Mouse (Mus musculus): ENCODE results near the gene Spp1. TPM values are rescaled to one million over a fixed set of nuclear protein-coding genes. Genes with fewer than 3 reads are reported as not detected.

The Spp1 gene
- polyA plus RNA-seq, 1 experiment from 2014 or later: 14.9 TPM

DNA sequence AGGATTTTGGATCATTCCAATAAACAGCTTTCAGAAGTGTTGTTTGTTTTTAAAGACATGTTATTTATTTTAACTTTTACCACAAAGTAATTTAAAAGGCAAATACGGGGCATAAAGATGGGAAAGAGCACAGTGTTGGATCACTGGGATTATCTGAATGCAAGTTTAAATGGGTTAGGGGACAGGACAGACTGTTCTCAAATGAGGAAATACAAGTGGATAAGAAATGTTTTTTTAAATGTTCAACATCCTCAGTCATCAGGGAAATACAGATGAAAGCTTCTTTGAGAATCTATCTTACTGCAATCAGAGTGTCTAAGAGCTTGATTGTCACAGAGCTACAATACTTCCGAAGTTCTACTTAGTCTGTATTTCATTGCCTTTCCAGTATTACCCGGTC is 32.3 kb upstream of the Spp1 start:
- no peak for ATAC-seq

DNA sequence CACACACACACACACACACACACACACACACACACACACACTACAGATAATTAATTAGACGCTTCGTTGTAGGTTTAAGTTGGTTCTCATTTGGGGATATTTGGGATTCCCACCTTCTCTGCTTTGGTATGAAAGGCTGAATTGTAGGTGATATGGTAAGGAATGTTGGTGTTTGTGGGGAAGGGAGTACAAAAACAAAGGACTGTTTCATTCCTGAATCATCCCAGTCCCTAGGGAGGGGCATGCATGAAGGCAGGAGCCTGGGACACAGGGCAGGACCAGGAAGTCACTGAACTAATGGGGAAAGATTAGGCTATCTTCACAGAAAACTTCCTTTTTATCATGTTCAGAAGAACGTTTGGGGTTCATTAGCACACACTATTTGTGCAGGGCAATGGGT is 31.6 kb upstream of the Spp1 start:
- ATAC-seq: no peak
- Histone ChIP-seq H3K36me3 (ENCODE audit: control insufficient read depth, insufficient read depth, low read length) (no peaks in the 10 kb centered on the region), H3K27me3 (replicated peaks; ENCODE audit: control insufficient read depth, insufficient read depth, low read length) (no peaks in the 10 kb centered on the region), H3K4me1 (ENCODE audit: control insufficient read depth, insufficient read depth, low read depth, low read length) (no peaks in the 10 kb centered on the region), H3K4me2 (ENCODE audit: low read length) (no peak overlapping the region), H3K27ac (ENCODE audit: low read depth, low read length) (no peak overlapping the region), H3K9ac (ENCODE audit: low read depth, low read length) (no peak overlapping the region), H3K4me3 (ENCODE audit: low read length) (no peak overlapping the region), H3K9me3 (ENCODE audit: control insufficient read depth, low read length) (no peaks in the 10 kb centered on the region)
- WGBS: 78% methylated on average over 3 of the region's 3 CpGs

More for the DNA sequence above, 32.3 kb upstream of the Spp1 start:
- H3K4me2 ChIP-seq (ENCODE audit: low read length): no peak overlapping the region
- no peaks in the 10 kb centered on the region for H3K36me3 ChIP-seq (ENCODE audit: control insufficient read depth, insufficient read depth, low read length)
- no peaks in the 10 kb centered on the region for H3K9me3 ChIP-seq (ENCODE audit: control insufficient read depth, low read length)
- no peaks in the 10 kb centered on the region for H3K27me3 ChIP-seq (replicated peaks; ENCODE audit: control insufficient read depth, insufficient read depth, low read length)
- WGBS: 74% methylated on average over 3 of the region's 3 CpGs
- H3K4me1 ChIP-seq (ENCODE audit: control insufficient read depth, insufficient read depth, low read depth, low read length): no peaks in the 10 kb centered on the region
- H3K27ac ChIP-seq (ENCODE audit: low read depth, low read length): no peak overlapping the region
- no peak overlapping the region for H3K4me3 ChIP-seq (ENCODE audit: low read length)
- H3K9ac ChIP-seq (ENCODE audit: low read depth, low read length): no peak overlapping the region

DNA sequence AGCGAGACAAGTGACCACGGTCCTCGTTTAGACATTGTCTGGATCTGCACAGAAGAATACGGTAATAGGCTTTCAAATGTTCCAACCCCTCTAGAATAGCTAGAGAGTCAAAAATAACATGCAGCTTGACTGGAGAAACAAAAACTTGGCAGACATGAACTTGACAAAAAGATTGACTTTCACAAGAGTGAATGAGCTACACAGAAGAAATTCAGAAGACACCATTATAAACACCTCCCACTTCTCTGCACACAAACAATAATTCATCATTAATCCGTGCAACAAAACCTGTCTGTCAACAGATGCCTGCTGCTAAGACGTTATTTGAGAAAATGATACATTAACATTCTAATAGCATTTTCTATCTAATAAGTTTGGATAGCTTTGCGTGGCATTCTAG is 30.4 kb upstream of the Spp1 start:
- H3K4me1 ChIP-seq (ENCODE audit: control insufficient read depth, insufficient read depth, low read depth, low read length): no peaks in the 10 kb centered on the region
- no peaks in the 10 kb centered on the region for H3K36me3 ChIP-seq (ENCODE audit: control insufficient read depth, insufficient read depth, low read length)
- no peak overlapping the region for H3K9ac ChIP-seq (ENCODE audit: low read depth, low read length)
- no peaks in the 10 kb centered on the region for H3K27me3 ChIP-seq (replicated peaks; ENCODE audit: control insufficient read depth, insufficient read depth, low read length)
- no peak for ATAC-seq
- H3K9me3 ChIP-seq (ENCODE audit: control insufficient read depth, low read length): no peaks in the 10 kb centered on the region
- H3K27ac ChIP-seq (ENCODE audit: low read depth, low read length): no peak overlapping the region
- 66% methylated on average over 7 of the region's 7 CpGs for WGBS
- H3K4me2 ChIP-seq (ENCODE audit: low read length): no peak overlapping the region
- no peak overlapping the region for H3K4me3 ChIP-seq (ENCODE audit: low read length)

DNA sequence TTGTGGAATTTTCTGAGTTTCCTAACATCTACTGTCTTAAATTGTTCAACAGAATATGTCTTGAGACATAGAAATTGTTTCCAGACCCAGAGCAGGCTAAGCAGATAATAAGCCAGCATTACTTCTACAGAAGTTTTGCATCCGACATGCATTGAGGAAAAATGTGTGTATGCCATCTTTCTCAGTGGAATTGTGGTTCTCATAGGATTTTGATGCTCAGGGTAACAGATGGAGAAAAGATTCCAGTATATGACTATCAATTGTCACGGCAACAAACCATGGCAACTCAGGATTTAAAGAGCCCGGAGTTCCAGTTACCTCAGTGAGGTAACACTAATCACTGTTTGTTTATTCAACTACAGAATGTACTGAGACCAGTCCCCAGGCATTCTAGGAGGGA is 29.9 kb upstream of the Spp1 start:
- no peak overlapping the region for H3K9ac ChIP-seq (ENCODE audit: low read depth, low read length)
- H3K27ac ChIP-seq (ENCODE audit: low read depth, low read length): no peak overlapping the region
- 66% methylated on average over 3 of the region's 3 CpGs for WGBS
- ATAC-seq: no peak
- no peak overlapping the region for H3K4me2 ChIP-seq (ENCODE audit: low read length)
- no peaks in the 10 kb centered on the region for H3K36me3 ChIP-seq (ENCODE audit: control insufficient read depth, insufficient read depth, low read length)
- no peaks in the 10 kb centered on the region for H3K4me1 ChIP-seq (ENCODE audit: control insufficient read depth, insufficient read depth, low read depth, low read length)
- H3K9me3 ChIP-seq (ENCODE audit: control insufficient read depth, low read length): no peaks in the 10 kb centered on the region
- H3K4me3 ChIP-seq (ENCODE audit: low read length): no peak overlapping the region
- no peaks in the 10 kb centered on the region for H3K27me3 ChIP-seq (replicated peaks; ENCODE audit: control insufficient read depth, insufficient read depth, low read length)

DNA sequence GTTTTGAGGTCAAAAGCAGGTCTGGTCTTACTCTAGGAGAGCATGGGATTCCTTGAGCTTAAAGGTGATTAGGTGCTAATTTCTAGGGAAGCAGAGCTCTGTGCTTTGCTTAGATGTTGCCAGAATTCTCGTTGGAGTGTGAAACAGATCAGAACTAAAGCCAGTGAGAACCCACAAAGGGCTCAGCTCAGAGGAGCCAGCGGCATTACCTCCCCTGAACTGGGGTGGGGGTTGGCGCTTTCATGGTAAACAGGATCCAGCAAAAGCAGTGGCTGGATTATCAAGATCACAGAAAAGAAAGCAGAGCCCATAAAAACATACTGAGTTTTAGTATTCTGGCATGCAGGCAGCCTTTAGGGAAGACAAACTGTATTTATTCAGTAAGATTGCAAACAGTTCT is 28.2 kb upstream of the Spp1 start:
- ATAC-seq: no peak
- Histone ChIP-seq H3K9ac (ENCODE audit: low read depth, low read length) (no peak overlapping the region), H3K27me3 (replicated peaks; ENCODE audit: control insufficient read depth, insufficient read depth, low read length) (no peaks in the 10 kb centered on the region), H3K4me2 (ENCODE audit: low read length) (no peak overlapping the region), H3K27ac (ENCODE audit: low read depth, low read length) (no peak overlapping the region), H3K4me3 (ENCODE audit: low read length) (no peak overlapping the region), H3K4me1 (ENCODE audit: control insufficient read depth, insufficient read depth, low read depth, low read length) (no peaks in the 10 kb centered on the region), H3K36me3 (ENCODE audit: control insufficient read depth, insufficient read depth, low read length) (no peaks in the 10 kb centered on the region), H3K9me3 (ENCODE audit: control insufficient read depth, low read length) (no peaks in the 10 kb centered on the region)
- WGBS: 26% methylated on average over 3 of the region's 3 CpGs

DNA sequence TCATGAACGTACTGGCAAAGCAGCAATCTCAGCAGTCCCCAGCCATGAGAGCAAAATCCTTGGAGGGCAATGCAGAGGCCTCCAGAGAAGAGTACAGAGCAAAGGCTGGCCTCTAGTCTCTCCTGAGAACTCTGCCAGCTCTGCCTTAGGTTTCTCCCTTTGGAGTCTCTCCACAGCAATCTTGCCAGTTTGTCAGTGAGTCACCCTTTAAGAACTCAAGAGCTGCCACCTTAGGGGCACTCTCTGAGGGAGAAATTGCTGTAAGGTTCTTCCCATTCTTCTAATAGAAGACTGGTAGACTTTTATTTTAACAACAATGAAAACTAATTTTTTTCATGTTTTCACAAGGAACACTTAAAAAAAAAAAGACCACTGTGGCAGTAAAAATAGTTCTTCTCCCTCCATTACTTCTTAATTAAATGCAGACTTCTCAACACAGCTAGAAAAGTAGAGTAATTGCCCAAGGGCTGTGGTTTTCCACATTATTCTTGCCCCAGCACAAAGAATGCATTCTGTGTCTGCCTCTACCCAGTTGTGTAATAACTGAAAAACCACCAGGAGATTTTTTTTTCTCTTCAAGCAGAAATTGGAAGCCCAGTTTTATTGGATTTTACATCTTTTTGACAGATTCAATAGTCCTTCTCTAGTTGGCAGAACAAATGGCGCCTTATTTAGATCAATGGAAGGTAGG is 27.2 kb upstream of the Spp1 start:
- H3K9ac ChIP-seq (ENCODE audit: low read depth, low read length): no peak overlapping the region
- H3K4me1 ChIP-seq (ENCODE audit: control insufficient read depth, insufficient read depth, low read depth, low read length): no peaks in the 10 kb centered on the region
- H3K36me3 ChIP-seq (ENCODE audit: control insufficient read depth, insufficient read depth, low read length): no peaks in the 10 kb centered on the region
- ATAC-seq: no peak
- H3K9me3 ChIP-seq (ENCODE audit: control insufficient read depth, low read length): no peaks in the 10 kb centered on the region
- 61% methylated on average over 2 of the region's 2 CpGs for WGBS
- no peak overlapping the region for H3K27ac ChIP-seq (ENCODE audit: low read depth, low read length)
- no peaks in the 10 kb centered on the region for H3K27me3 ChIP-seq (replicated peaks; ENCODE audit: control insufficient read depth, insufficient read depth, low read length)
- no peak overlapping the region for H3K4me3 ChIP-seq (ENCODE audit: low read length)
- no peak overlapping the region for H3K4me2 ChIP-seq (ENCODE audit: low read length)

DNA sequence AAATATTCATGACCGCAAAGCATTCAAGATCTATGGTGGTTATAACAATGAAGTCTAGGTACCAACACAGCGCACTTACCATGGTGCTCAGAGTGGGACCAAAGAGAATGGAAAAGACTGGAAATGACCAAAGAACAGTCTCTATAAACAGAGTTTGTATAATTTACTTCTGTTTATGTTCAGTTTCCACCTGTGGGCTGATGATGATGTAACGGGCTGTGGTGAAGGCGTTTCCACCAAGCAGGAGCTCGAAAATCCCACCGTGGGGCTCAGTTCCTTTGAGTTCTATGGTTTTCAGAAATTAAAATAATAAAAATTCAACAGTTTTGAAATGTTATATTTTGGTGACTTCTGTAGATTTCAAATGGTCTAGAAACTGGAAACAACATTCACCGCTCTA is 26.4 kb upstream of the Spp1 start:
- H3K36me3 ChIP-seq (ENCODE audit: control insufficient read depth, insufficient read depth, low read length): no peaks in the 10 kb centered on the region
- no peaks in the 10 kb centered on the region for H3K27me3 ChIP-seq (replicated peaks; ENCODE audit: control insufficient read depth, insufficient read depth, low read length)
- no peak for ATAC-seq
- H3K27ac ChIP-seq (ENCODE audit: low read depth, low read length): no peak overlapping the region
- no peak overlapping the region for H3K9ac ChIP-seq (ENCODE audit: low read depth, low read length)
- no peaks in the 10 kb centered on the region for H3K9me3 ChIP-seq (ENCODE audit: control insufficient read depth, low read length)
- 96% methylated on average over 7 of the region's 7 CpGs for WGBS
- H3K4me2 ChIP-seq (ENCODE audit: low read length): no peak overlapping the region
- no peak overlapping the region for H3K4me3 ChIP-seq (ENCODE audit: low read length)
- no peaks in the 10 kb centered on the region for H3K4me1 ChIP-seq (ENCODE audit: control insufficient read depth, insufficient read depth, low read depth, low read length)

DNA sequence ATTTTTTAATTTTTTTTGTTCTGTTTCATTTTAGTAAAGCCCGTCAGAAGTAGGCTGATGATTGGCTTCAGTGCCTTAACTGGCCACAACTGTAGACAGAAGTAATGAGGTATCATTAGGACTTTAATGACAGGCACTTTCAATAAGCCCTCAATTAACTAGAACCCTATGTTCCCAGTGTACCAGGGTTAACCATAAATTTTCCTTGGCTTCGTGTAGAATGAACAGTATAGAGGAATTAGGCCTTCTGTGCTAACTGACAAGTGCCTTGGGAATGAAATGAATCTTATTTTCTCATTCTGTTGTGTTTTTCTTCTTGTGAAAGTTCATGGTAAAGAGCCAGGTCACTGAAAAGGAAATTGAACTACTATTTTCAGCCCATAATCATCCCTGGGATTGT is 18.9 kb upstream of the Spp1 start:
- WGBS: 78% methylated on average over 2 of the region's 2 CpGs
- ATAC-seq: no peak
- no peaks in the 10 kb centered on the region for H3K4me1 ChIP-seq (ENCODE audit: control insufficient read depth, insufficient read depth, low read depth, low read length)

DNA sequence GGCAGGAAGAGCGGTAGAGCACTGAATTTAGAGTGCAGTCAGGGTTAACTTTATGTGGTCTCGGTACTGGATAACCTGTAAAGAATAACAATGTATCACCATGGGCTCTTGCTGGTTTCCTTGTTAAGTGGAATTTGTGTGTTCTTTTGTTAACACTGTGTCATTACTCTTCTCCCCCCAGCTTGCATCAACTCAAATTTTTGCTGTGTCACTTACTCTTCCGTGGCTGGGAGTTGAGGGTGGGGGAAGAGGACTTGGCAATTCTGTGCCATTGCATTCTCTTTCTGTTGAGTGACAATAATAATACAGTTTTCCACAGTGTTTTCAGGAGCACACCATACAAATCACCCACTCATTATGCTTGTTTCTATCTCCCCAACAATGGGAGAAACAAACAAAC is 17.9 kb upstream of the Spp1 start:
- Histone ChIP-seq H3K9me3 (ENCODE audit: control insufficient read depth, low read length) (no peaks in the 10 kb centered on the region), H3K36me3 (ENCODE audit: control insufficient read depth, insufficient read depth, low read length) (no peaks in the 10 kb centered on the region), H3K9ac (ENCODE audit: low read depth, low read length) (no peak overlapping the region), H3K27ac (ENCODE audit: low read depth, low read length) (no peak overlapping the region), H3K27me3 (replicated peaks; ENCODE audit: control insufficient read depth, insufficient read depth, low read length) (no peaks in the 10 kb centered on the region), H3K4me3 (ENCODE audit: low read length) (no peak overlapping the region), H3K4me1 (ENCODE audit: control insufficient read depth, insufficient read depth, low read depth, low read length) (no peaks in the 10 kb centered on the region), H3K4me2 (ENCODE audit: low read length) (no peak overlapping the region)
- 68% methylated on average over 3 of the region's 3 CpGs for WGBS
- ATAC-seq: no peak

More for the DNA sequence above, 18.9 kb upstream of the Spp1 start:
- no peak overlapping the region for H3K4me3 ChIP-seq (ENCODE audit: low read length)
- H3K9ac ChIP-seq (ENCODE audit: low read depth, low read length): no peak overlapping the region
- no peaks in the 10 kb centered on the region for H3K9me3 ChIP-seq (ENCODE audit: control insufficient read depth, low read length)
- H3K27ac ChIP-seq (ENCODE audit: low read depth, low read length): no peak overlapping the region
- no peak overlapping the region for H3K4me2 ChIP-seq (ENCODE audit: low read length)
- no peaks in the 10 kb centered on the region for H3K36me3 ChIP-seq (ENCODE audit: control insufficient read depth, insufficient read depth, low read length)
- no peaks in the 10 kb centered on the region for H3K27me3 ChIP-seq (replicated peaks; ENCODE audit: control insufficient read depth, insufficient read depth, low read length)

DNA sequence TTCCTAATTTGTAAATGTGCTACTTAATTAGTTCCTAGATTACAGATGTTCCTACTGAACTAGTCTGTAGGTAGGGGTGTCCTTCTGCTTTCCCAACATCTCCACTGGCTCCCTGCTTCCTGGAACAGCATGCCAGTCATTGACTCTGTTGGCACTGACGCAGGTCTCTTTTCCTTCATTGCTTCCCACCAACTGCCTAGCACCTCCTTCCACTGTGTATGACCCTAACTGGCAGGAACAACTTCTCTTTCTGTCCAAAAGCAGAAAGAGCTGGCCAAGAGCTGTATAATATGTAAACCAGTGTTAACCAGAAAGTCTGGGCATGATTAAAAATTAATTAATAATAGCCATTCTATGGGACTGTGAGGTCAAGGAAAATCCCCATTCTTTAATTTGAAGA is 17.2 kb upstream of the Spp1 start:
- no peaks in the 10 kb centered on the region for H3K9me3 ChIP-seq (ENCODE audit: control insufficient read depth, low read length)
- no peaks in the 10 kb centered on the region for H3K36me3 ChIP-seq (ENCODE audit: control insufficient read depth, insufficient read depth, low read length)
- no peak overlapping the region for H3K4me3 ChIP-seq (ENCODE audit: low read length)
- 97% methylated on average over 1 of the region's 1 CpGs for WGBS
- H3K27ac ChIP-seq (ENCODE audit: low read depth, low read length): no peak overlapping the region
- ATAC-seq: no peak
- H3K27me3 ChIP-seq (replicated peaks; ENCODE audit: control insufficient read depth, insufficient read depth, low read length): no peaks in the 10 kb centered on the region
- no peak overlapping the region for H3K4me2 ChIP-seq (ENCODE audit: low read length)
- no peak overlapping the region for H3K9ac ChIP-seq (ENCODE audit: low read depth, low read length)
- no peaks in the 10 kb centered on the region for H3K4me1 ChIP-seq (ENCODE audit: control insufficient read depth, insufficient read depth, low read depth, low read length)
